Mouse (Mus musculus) bone marrow macrophage, adult 2 months (primary cell): ENCODE results near the gene Sema3f.

Source experiments
- CTCF ChIP-seq: IDR thresholded peaks from 2 replicates; pipeline ENCODE4 v1.5.1; 2012; ENCODE audit warnings: low read depth, mild to moderate bottlenecking, low read length, moderate library complexity
- POLR2A ChIP-seq: IDR thresholded peaks from 2 replicates; pipeline ENCODE4 v1.6.1; 2012; ENCODE audit warnings: mild to moderate bottlenecking, low read depth, low read length, borderline replicate concordance

DNA sequence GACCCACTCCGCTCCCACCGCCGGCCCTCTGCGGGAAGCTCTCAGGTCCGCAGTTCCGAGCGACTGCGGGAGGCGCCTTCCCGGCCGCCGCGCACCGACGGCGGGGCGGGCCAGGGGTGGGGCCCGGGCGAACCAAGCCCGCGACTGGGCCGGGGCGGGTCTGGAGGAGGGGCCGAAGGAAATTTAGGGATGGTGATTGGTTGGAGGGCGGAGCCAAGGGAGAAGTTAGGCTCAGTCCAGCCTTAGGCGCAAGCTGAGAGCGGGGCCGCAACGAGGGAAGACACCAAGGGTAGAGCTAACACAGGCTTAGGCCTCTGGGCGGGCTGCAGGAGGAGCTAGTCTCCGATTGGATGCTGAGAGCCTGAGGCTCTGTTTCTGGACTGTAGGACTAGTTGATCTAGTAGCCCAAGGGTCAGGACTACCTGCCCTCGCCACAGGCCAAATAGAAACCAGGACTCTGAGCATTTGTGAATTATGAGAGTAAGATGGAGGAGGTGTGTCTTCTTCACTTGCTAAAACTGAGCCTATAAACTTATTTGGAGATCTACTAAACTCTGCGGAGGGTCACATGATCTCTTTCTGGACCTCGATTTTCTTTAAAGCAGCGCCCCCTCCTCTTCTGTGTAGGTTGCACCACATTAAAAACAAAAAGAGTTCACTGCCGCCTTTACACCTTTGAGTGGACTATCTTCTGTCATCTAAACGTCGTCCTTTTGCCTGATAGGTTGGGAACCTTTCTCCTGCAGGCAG lies 74.8 kb downstream of the Sema3f start, which contains the start of gene Gnai2:
- TF ChIP-seq CTCF (no peak), POLR2A (peak; percentile 69; the same call in 1 of the 2 replicates)
